Mouse (Mus musculus) kidney, adult 2 months (tissue): ENCODE results near the gene Nedd4.

Experiments used
- CTCF ChIP-seq: fragments of 200-500 bp; conservative IDR thresholded peaks from 2 replicates; pipeline ENCODE4 v1.5.1; 2011; ENCODE audit warnings: low read depth, mild to moderate bottlenecking, control low read depth, low read length, moderate library complexity, mixed read lengths; ENCODE audit not compliant: insufficient read depth, insufficient read length
- POLR2A ChIP-seq: fragments of 200-500 bp; IDR thresholded peaks from one replicate; pipeline ENCODE4 v1.6.1; 2011; ENCODE audit warnings: low read depth, low read length, control low read depth

- TF ChIP-seq POLR2A (no peak), CTCF (peak; percentile 73)
Observed at GRCm38 (mm10) chr9:72735822-72736410, 73.8 kb downstream of the Nedd4 start.
